Mouse (Mus musculus): ENCODE measurements around the gene Sult2b1. TPM values are rescaled to one million over a fixed set of nuclear protein-coding genes. Genes with fewer than 3 reads are reported as not detected.

The Sult2b1 gene
- polyA plus RNA-seq, 1 experiment from 2014 or later, result 1.9 TPM

DNA sequence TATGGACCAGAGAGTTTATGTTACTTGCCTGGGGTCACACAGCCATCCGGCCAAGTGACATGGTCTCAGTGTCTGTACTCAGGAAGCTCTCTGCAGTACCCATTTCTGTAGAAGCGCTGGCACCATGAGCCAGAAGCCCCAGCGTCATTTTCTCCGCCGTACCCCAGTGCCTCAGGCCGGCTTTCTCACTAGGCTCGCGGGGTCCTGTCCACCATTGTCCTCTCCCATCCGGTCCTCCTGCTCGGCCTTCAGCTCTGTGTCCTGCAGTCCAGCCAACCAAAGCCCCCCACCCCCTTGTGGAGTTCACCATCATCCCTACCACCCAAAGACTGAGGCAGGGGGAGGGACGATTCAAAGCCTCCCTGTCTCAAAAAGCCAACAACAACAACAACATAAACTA lies 82.9 kb downstream of the Sult2b1 start:
- 83% methylated on average over 11 of the region's 11 CpGs for WGBS
- Histone ChIP-seq H3K9me3 (ENCODE audit: control insufficient read depth, low read length) (no peaks in the 10 kb centered on the region), H3K9ac (ENCODE audit: low read depth, low read length) (no peak overlapping the region), H3K4me1 (replicated peaks; ENCODE audit: control insufficient read depth, insufficient read depth, low read length) (peaks cover 23% of the 10 kb centered on the region), H3K27me3 (ENCODE audit: control insufficient read depth, insufficient read depth, low read length) (peaks cover 20% of the 10 kb centered on the region), H3K4me3 (ENCODE audit: low read depth, low read length) (no peak overlapping the region), H3K27ac (ENCODE audit: low read depth, low read length) (no peak overlapping the region), H3K36me3 (ENCODE audit: control insufficient read depth, insufficient read depth, low read length) (no peaks in the 10 kb centered on the region), H3K4me2 (replicated peaks; ENCODE audit: low read depth, low read length) (no peak overlapping the region; the same call in 1 of the 2 replicates)
- ATAC-seq (ENCODE audit: low FRiP score) (no peak), DNase-seq (ENCODE audit: low spot score) (no peak)

DNA sequence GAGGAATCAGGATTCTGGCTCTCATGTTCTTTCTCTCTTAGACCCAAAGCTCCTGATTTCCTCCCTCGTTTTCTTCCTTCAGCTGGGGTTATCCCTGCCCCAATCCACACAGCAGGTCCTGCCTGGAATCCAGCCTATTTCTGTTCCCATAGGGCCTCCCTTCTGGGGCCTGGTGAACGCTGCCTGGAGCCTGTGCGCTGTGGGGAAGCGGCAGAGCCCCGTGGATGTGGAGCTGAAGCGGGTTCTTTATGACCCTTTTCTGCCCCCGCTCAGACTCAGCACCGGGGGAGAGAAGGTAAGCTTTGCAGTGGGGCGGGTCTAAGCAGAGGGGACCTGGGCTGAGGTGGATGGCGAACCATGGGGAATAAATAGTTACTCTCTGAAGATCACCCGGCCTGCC lies 83.4 kb downstream of the Sult2b1 start:
- DNase-seq (ENCODE audit: low spot score) (no peak), ATAC-seq (ENCODE audit: low FRiP score) (no peak)
- 29% methylated on average over 11 of the region's 11 CpGs for WGBS
- Histone ChIP-seq H3K9me3 (ENCODE audit: control insufficient read depth, low read length) (no peaks in the 10 kb centered on the region), H3K27ac (ENCODE audit: low read depth, low read length) (no peak overlapping the region; the same call in 1 of the 2 replicates), H3K9ac (ENCODE audit: low read depth, low read length) (peak overlapping the region; percentile 46; the same call in 1 of the 2 replicates), H3K4me3 (ENCODE audit: low read depth, low read length) (peak overlapping the region; percentile 33), H3K4me1 (replicated peaks; ENCODE audit: control insufficient read depth, insufficient read depth, low read length) (peaks cover 18% of the 10 kb centered on the region), H3K27me3 (ENCODE audit: control insufficient read depth, insufficient read depth, low read length) (peaks cover 20% of the 10 kb centered on the region), H3K36me3 (ENCODE audit: control insufficient read depth, insufficient read depth, low read length) (no peaks in the 10 kb centered on the region), H3K4me2 (replicated peaks; ENCODE audit: low read depth, low read length) (peak overlapping the region; percentile 58)

- H3K4me2 ChIP-seq (replicated peaks; ENCODE audit: low read depth, low read length), result peak overlapping the region; percentile 58
- H3K9me3 ChIP-seq (ENCODE audit: control insufficient read depth, low read length), result no peaks in the 10 kb centered on the region
- peak overlapping the region; percentile 33 for H3K4me3 ChIP-seq (ENCODE audit: low read depth, low read length)
- no peaks in the 10 kb centered on the region for H3K36me3 ChIP-seq (ENCODE audit: control insufficient read depth, insufficient read depth, low read length)
- ATAC-seq (ENCODE audit: low FRiP score) (peak; percentile 17; the same call in 1 of the 2 replicates), DNase-seq (ENCODE audit: low spot score) (peak; percentile 85)
- H3K9ac ChIP-seq (ENCODE audit: low read depth, low read length), result peak overlapping the region; percentile 29
- H3K4me1 ChIP-seq (replicated peaks; ENCODE audit: control insufficient read depth, insufficient read depth, low read length), result peaks cover 14% of the 10 kb centered on the region
- H3K27me3 ChIP-seq (ENCODE audit: control insufficient read depth, insufficient read depth, low read length), result peaks cover 20% of the 10 kb centered on the region
- H3K27ac ChIP-seq (ENCODE audit: low read depth, low read length), result no peak overlapping the region
- WGBS, result under 1% methylated on average over 17 of the region's 20 CpGs
These were observed 84.0 kb downstream of the Sult2b1 start for GRCm38 (mm10) chr7:45700301-45701015.

DNA sequence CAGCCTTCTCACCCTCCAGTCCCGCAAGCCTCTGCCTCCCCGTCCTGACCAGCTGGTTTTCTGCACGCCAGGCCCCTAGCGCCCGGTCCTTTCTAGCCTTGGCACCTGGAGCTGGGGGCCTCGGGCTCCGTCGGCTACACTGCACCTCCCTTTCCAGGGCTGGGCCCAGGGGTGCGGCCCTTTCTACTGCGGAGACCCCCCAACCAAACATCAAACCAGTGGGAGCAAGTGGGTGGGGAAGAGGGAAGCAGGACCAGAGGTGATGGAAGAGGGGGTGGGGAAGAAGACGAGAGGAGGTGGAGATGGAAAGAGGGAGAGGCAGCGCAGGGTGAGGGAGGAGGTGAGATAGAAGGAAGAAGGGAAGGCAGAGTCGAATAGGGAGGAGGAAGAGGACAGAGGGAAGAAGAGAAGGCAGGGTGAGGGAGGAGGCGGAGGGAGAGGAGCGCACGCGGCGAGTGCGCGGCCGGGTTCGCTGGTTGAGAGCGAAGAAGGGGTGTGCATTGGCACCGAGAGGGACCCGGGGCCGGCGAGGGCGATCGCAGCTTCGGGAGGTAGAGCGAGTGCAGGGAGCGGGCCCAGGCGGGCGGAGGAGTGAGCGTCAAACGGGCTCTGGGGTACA lies 84.8 kb downstream of the Sult2b1 start, which contains the start of gene Car11:
Gene Car11, plus strand, starts transcription at position 321 of the 619 bp plus-strand sequence.
- Histone ChIP-seq H3K4me2 (replicated peaks; ENCODE audit: low read depth, low read length) (peak within 1 kb of the TSS; percentile 58), H3K27me3 (ENCODE audit: control insufficient read depth, insufficient read depth, low read length) (peaks cover 20% of the 10 kb centered on the region), H3K9me3 (ENCODE audit: control insufficient read depth, low read length) (no peaks in the 10 kb centered on the region), H3K4me1 (replicated peaks; ENCODE audit: control insufficient read depth, insufficient read depth, low read length) (peaks cover 11% of the 10 kb centered on the region; the same call in 1 of the 2 replicates), H3K4me3 (ENCODE audit: low read depth, low read length) (peak within 1 kb of the TSS; percentile 33), H3K36me3 (ENCODE audit: control insufficient read depth, insufficient read depth, low read length) (no peaks in the 10 kb centered on the region), H3K27ac (ENCODE audit: low read depth, low read length) (no peak within 1 kb of the TSS), H3K9ac (ENCODE audit: low read depth, low read length) (peak within 1 kb of the TSS; percentile 29)
- DNase-seq (ENCODE audit: low spot score) (peak; percentile 43), ATAC-seq (ENCODE audit: low FRiP score) (no peak)
- WGBS, result 1% methylated on average over 30 of the region's 36 CpGs

- H3K36me3 ChIP-seq (ENCODE audit: control insufficient read depth, insufficient read depth, low read length), result no peaks in the 10 kb centered on the region
- H3K9ac ChIP-seq (ENCODE audit: low read depth, low read length), result no peak overlapping the region
- H3K9me3 ChIP-seq (ENCODE audit: control insufficient read depth, low read length), result no peaks in the 10 kb centered on the region
- H3K27me3 ChIP-seq (ENCODE audit: control insufficient read depth, insufficient read depth, low read length), result peaks cover 20% of the 10 kb centered on the region
- no peak overlapping the region for H3K27ac ChIP-seq (ENCODE audit: low read depth, low read length)
- no peak overlapping the region for H3K4me3 ChIP-seq (ENCODE audit: low read depth, low read length)
- DNase-seq (ENCODE audit: low spot score) (no peak), ATAC-seq (ENCODE audit: low FRiP score) (no peak)
- H3K4me1 ChIP-seq (replicated peaks; ENCODE audit: control insufficient read depth, insufficient read depth, low read length), result peaks cover 7% of the 10 kb centered on the region; the same call in 1 of the 2 replicates
- 85% methylated on average over 7 of the region's 7 CpGs for WGBS
- no peak overlapping the region for H3K4me2 ChIP-seq (replicated peaks; ENCODE audit: low read depth, low read length)
These were observed 86.6 kb downstream of the Sult2b1 start for GRCm38 (mm10) chr7:45697894-45698293.

- peak; percentile 72 for ATAC-seq (ENCODE audit: low FRiP score)
- no peak overlapping the region for H3K27ac ChIP-seq (ENCODE audit: low read depth, low read length)
These were observed 89.4 kb downstream of the Sult2b1 start for GRCm38 (mm10) chr7:45695098-45695497.

GRCm38 (mm10) chr7:45693921-45694591 lies 90.4 kb downstream of the Sult2b1 start, which contains the start of gene Sec1:
Gene Sec1, minus strand, starts transcription at chr7:45694402.
- H3K4me2 ChIP-seq (replicated peaks; ENCODE audit: low read depth, low read length), result no peak within 1 kb of the TSS
- no peak within 1 kb of the TSS for H3K9ac ChIP-seq (ENCODE audit: low read depth, low read length)
- no peak within 1 kb of the TSS for H3K4me3 ChIP-seq (ENCODE audit: low read depth, low read length)
- H3K36me3 ChIP-seq (ENCODE audit: control insufficient read depth, insufficient read depth, low read length), result no peaks in the 10 kb centered on the region
- H3K27me3 ChIP-seq (ENCODE audit: control insufficient read depth, insufficient read depth, low read length), result peaks cover 10% of the 10 kb centered on the region
- no peak for DNase-seq (ENCODE audit: low spot score)
- no peaks in the 10 kb centered on the region for H3K4me1 ChIP-seq (replicated peaks; ENCODE audit: control insufficient read depth, insufficient read depth, low read length)
- H3K9me3 ChIP-seq (ENCODE audit: control insufficient read depth, low read length), result no peaks in the 10 kb centered on the region
- H3K27ac ChIP-seq (ENCODE audit: low read depth, low read length), result 0 out of 2 replicates have a peak within 1 kb of the TSS, but pooled peaks have one; percentile 11
- no peak for ATAC-seq (ENCODE audit: low FRiP score)
- 85% methylated on average over 50 of the region's 50 CpGs for WGBS

More at GRCm38 (mm10) chr7:45695098-45695497, 89.4 kb downstream of the Sult2b1 start:
- H3K9me3 ChIP-seq (ENCODE audit: control insufficient read depth, low read length), result no peaks in the 10 kb centered on the region
- no peaks in the 10 kb centered on the region for H3K36me3 ChIP-seq (ENCODE audit: control insufficient read depth, insufficient read depth, low read length)
- peaks cover 1% of the 10 kb centered on the region; the same call in 1 of the 2 replicates for H3K4me1 ChIP-seq (replicated peaks; ENCODE audit: control insufficient read depth, insufficient read depth, low read length)
- no peak overlapping the region for H3K4me2 ChIP-seq (replicated peaks; ENCODE audit: low read depth, low read length)
- H3K4me3 ChIP-seq (ENCODE audit: low read depth, low read length), result no peak overlapping the region
- no peak overlapping the region for H3K9ac ChIP-seq (ENCODE audit: low read depth, low read length)
- DNase-seq (ENCODE audit: low spot score), result peak; percentile 45
- 9% methylated on average over 6 of the region's 6 CpGs for WGBS
- peaks cover 18% of the 10 kb centered on the region for H3K27me3 ChIP-seq (ENCODE audit: control insufficient read depth, insufficient read depth, low read length)

GRCm38 (mm10) chr7:45692364-45692763 lies 92.1 kb downstream of the Sult2b1 start:
- Histone ChIP-seq H3K4me3 (ENCODE audit: low read depth, low read length) (no peak overlapping the region), H3K27me3 (ENCODE audit: control insufficient read depth, insufficient read depth, low read length) (0 out of 2 replicates have a peak, but pooled peaks cover 3% of the 10 kb centered on the region), H3K27ac (ENCODE audit: low read depth, low read length) (no peak overlapping the region), H3K4me1 (replicated peaks; ENCODE audit: control insufficient read depth, insufficient read depth, low read length) (no peaks in the 10 kb centered on the region), H3K36me3 (ENCODE audit: control insufficient read depth, insufficient read depth, low read length) (no peaks in the 10 kb centered on the region), H3K4me2 (replicated peaks; ENCODE audit: low read depth, low read length) (no peak overlapping the region), H3K9ac (ENCODE audit: low read depth, low read length) (no peak overlapping the region), H3K9me3 (ENCODE audit: control insufficient read depth, low read length) (no peaks in the 10 kb centered on the region)
- 76% methylated on average over 2 of the region's 2 CpGs for WGBS
- DNase-seq (ENCODE audit: low spot score) (no peak), ATAC-seq (ENCODE audit: low FRiP score) (no peak)
